Mouse (Mus musculus): Measurements from ENCODE around the gene Rps6kb2. TPM values are rescaled to one million over a fixed set of nuclear protein-coding genes. Genes with fewer than 3 reads are reported as not detected.

Gene Rps6kb2
- 19.7 and 26.6 TPM in 2 replicates for total RNA-seq (2012; rRNA removed)

DNA sequence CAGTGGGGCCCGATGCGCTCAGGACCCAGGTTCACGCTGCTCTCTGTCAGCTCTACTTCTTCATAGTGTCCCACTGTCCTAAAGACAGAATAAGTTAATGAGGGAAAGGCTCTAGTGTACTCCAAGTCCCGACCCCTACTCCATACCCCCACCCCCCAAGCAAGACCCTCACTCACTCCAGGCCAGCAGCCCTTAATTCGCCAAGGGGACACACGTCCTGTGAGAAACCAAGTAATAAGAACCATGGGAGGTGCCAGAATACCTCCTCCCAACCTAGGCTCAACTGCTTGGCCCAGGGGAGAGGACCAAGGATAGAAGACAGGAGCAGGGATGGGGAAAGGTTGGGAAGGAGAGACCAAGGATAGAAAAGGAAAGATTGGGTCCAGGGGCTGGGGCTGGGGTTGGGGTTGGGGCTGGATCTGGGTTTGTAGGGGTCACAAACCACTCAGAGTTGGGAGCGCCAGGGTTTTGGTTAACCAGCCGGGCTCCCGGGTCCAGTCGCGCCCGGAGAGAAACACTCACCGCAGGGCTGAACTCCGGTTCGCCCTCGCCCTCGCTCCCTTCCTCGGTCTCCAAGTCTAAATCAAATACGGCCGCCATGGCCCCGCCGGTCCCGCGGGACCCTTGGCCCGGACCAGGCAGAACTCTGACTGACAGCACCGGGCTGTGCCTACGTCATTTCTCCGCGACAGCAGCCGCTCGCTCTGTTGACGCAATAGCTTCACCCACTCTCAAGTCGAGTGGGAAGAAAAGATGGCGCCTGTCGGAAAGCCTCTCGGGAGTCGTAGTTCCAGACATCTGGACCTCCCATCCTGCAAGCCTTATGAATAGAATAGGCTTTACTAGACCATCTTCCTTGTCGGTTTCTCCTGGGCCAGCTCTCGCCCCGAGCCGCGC is at the start of gene Rps6kb2:
Rps6kb2 (minus strand) TSS at position 709 of the 897 bp plus-strand sequence.
- H3K9me3 ChIP-seq (ENCODE audit: control insufficient read depth, insufficient read depth, low read depth, low read length) = no peaks in the 10 kb centered on the region
- H3K4me3 ChIP-seq (ENCODE audit: insufficient read depth in 1 of 2, low read depth in 1 of 2, low read length in 2 of 2, poor library complexity in 1 of 2, severe bottlenecking in 1 of 2) = peak within 1 kb of the TSS; percentile 87 to 95
- DNase-seq (ENCODE audit: low read depth, low spot score) = peak; percentile 93
- peaks cover 0 to 17% of the 10 kb centered on the region in 2 experiments; a peak in 1 of 4 replicates for H3K4me1 ChIP-seq (ENCODE audit: control insufficient read depth in 2 of 2, insufficient read depth in 2 of 2, low read length in 2 of 2, poor library complexity in 1 of 2)
- H3K36me3 ChIP-seq (ENCODE audit: control insufficient read depth, insufficient read depth, low read length, poor library complexity, severe bottlenecking) = peaks cover 14% of the 10 kb centered on the region
- in situ Hi-C loops (cut with MboI; ENCODE audit: low sequenced_read_pairs in 2 of 2, unreplicated experiment in 2 of 2) = no loop called here
- peak within 1 kb of the TSS; percentile 89 for H3K9ac ChIP-seq (ENCODE audit: insufficient read depth, low read depth, low read length, poor library complexity, severe bottlenecking)
- peak; percentile 98 for TF ChIP-seq HCFC1 (IDR thresholded peaks at IDR 0.05; ENCODE audit: borderline replicate concordance, insufficient read depth, low read length)
- TF ChIP-seq ZNF384 (IDR thresholded peaks at IDR 0.05; ENCODE audit: low read depth, low read length) = no peak
- 0 out of 2 replicates have a peak, but pooled peaks have one; percentile 29 for TF ChIP-seq ZC3H11A (IDR thresholded peaks at IDR 0.05; ENCODE audit: borderline replicate concordance, low read depth, low read length)
- H3K27ac ChIP-seq (ENCODE audit: insufficient read depth, low read depth, low read length, poor library complexity, severe bottlenecking) = no peak within 1 kb of the TSS

DNA sequence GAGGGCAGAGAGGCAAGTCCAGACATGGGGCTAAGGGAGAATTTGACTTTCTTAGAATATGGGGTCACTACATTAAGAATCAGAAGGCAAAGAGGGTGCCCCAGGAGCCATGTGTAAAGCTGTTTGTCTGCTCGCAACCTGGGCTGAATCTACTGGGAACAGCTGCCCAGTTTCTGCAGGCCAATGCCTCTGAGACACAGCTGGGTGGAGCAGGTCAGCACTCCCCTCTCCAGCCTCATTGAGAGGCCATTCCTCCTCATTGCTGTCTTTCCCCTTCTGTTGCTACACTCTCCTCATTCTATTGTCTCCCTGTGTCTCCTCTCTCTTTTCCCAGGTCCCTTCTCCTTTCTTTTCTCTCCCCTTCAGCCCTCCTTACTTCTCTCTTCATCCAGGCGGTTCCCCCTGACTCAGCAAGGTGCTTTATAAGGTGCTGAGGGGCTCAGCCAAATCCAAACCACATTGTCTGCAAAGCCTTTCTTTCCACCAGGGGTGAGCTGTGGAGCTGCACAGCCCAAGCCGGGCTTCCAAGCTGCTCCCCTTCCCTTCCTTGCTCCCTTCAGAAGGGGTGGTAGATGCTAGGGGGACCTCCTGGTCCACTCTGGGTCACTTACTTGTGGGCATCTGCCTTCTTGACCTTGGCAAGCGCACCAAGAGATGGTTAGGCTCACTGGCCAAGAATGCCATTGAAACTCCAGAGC is 48.9 kb upstream of the Rps6kb2 start:
- in situ Hi-C loops (cut with MboI; ENCODE audit: low sequenced_read_pairs in 2 of 2, unreplicated experiment in 2 of 2) = no loop called here
- H3K4me1 ChIP-seq (ENCODE audit: control insufficient read depth in 2 of 2, insufficient read depth in 2 of 2, low read length in 2 of 2, poor library complexity in 1 of 2) = peaks cover 4 to 26% of the 10 kb centered on the region in 2 experiments; a peak in 2 of 4 replicates
- no peak overlapping the region for H3K9ac ChIP-seq (ENCODE audit: insufficient read depth, low read depth, low read length, poor library complexity, severe bottlenecking)
- no peak overlapping the region for H3K4me3 ChIP-seq (ENCODE audit: insufficient read depth in 1 of 2, low read depth in 1 of 2, low read length in 2 of 2, poor library complexity in 1 of 2, severe bottlenecking in 1 of 2)
- H3K27ac ChIP-seq (ENCODE audit: insufficient read depth, low read depth, low read length, poor library complexity, severe bottlenecking) = no peak overlapping the region
- DNase-seq (ENCODE audit: low read depth, low spot score) = no peak
- no peaks in the 10 kb centered on the region for H3K9me3 ChIP-seq (ENCODE audit: control insufficient read depth, insufficient read depth, low read depth, low read length)
- TF ChIP-seq CHD2 (IDR thresholded peaks at IDR 0.05; ENCODE audit: low read depth, low read length) = no peak
- TF ChIP-seq HCFC1 (IDR thresholded peaks at IDR 0.05; ENCODE audit: borderline replicate concordance, insufficient read depth, low read length) = no peak
- TF ChIP-seq MAFK (IDR thresholded peaks at IDR 0.05; ENCODE audit: insufficient read depth, low read depth, low read length) = no peak
- no peak for TF ChIP-seq ZNF384 (IDR thresholded peaks at IDR 0.05; ENCODE audit: low read depth, low read length)
- TF ChIP-seq ZC3H11A (IDR thresholded peaks at IDR 0.05; ENCODE audit: borderline replicate concordance, low read depth, low read length) = no peak
- no peaks in the 10 kb centered on the region for H3K36me3 ChIP-seq (ENCODE audit: control insufficient read depth, insufficient read depth, low read length, poor library complexity, severe bottlenecking)

GRCm38 (mm10) chr19:4208563-4208962 is 45.4 kb upstream of the Rps6kb2 start:
- Histone ChIP-seq H3K4me3 (ENCODE audit: insufficient read depth in 1 of 2, low read depth in 1 of 2, low read length in 2 of 2, poor library complexity in 1 of 2, severe bottlenecking in 1 of 2) (no peak overlapping the region), H3K4me1 (ENCODE audit: control insufficient read depth in 2 of 2, insufficient read depth in 2 of 2, low read length in 2 of 2, poor library complexity in 1 of 2) (peaks cover 4 to 26% of the 10 kb centered on the region in 2 experiments; a peak in 2 of 4 replicates), H3K9ac (ENCODE audit: insufficient read depth, low read depth, low read length, poor library complexity, severe bottlenecking) (no peak overlapping the region), H3K27ac (ENCODE audit: insufficient read depth, low read depth, low read length, poor library complexity, severe bottlenecking) (no peak overlapping the region), H3K9me3 (ENCODE audit: control insufficient read depth, insufficient read depth, low read depth, low read length) (no peaks in the 10 kb centered on the region), H3K36me3 (ENCODE audit: control insufficient read depth, insufficient read depth, low read length, poor library complexity, severe bottlenecking) (no peaks in the 10 kb centered on the region)
- DNase-seq (ENCODE audit: low read depth, low spot score) = no peak
- in situ Hi-C loops (cut with MboI; ENCODE audit: low sequenced_read_pairs in 2 of 2, unreplicated experiment in 2 of 2) = no loop called here
- TF ChIP-seq ZC3H11A (IDR thresholded peaks at IDR 0.05; ENCODE audit: borderline replicate concordance, low read depth, low read length) = no peak
- TF ChIP-seq CHD2 (IDR thresholded peaks at IDR 0.05; ENCODE audit: low read depth, low read length) = no peak
- no peak for TF ChIP-seq MAFK (IDR thresholded peaks at IDR 0.05; ENCODE audit: insufficient read depth, low read depth, low read length)
- TF ChIP-seq HCFC1 (IDR thresholded peaks at IDR 0.05; ENCODE audit: borderline replicate concordance, insufficient read depth, low read length) = no peak
- TF ChIP-seq ZNF384 (IDR thresholded peaks at IDR 0.05; ENCODE audit: low read depth, low read length) = no peak

GRCm38 (mm10) chr19:4206971-4207370 is 43.8 kb upstream of the Rps6kb2 start:
- in situ Hi-C loops (cut with MboI; ENCODE audit: low sequenced_read_pairs in 2 of 2, unreplicated experiment in 2 of 2) = no loop called here
- TF ChIP-seq ZC3H11A (IDR thresholded peaks at IDR 0.05; ENCODE audit: borderline replicate concordance, low read depth, low read length) (peak; percentile 84; the same call in 1 of the 2 replicates), HCFC1 (IDR thresholded peaks at IDR 0.05; ENCODE audit: borderline replicate concordance, insufficient read depth, low read length) (no peak), MAFK (IDR thresholded peaks at IDR 0.05; ENCODE audit: insufficient read depth, low read depth, low read length) (no peak)
- no peak for DNase-seq (ENCODE audit: low read depth, low spot score)
- H3K4me1 ChIP-seq (ENCODE audit: control insufficient read depth in 2 of 2, insufficient read depth in 2 of 2, low read length in 2 of 2, poor library complexity in 1 of 2) = peaks cover 4 to 23% of the 10 kb centered on the region in 2 experiments; a peak in 3 of 4 replicates
- no peaks in the 10 kb centered on the region for H3K36me3 ChIP-seq (ENCODE audit: control insufficient read depth, insufficient read depth, low read length, poor library complexity, severe bottlenecking)
- no peak overlapping the region for H3K27ac ChIP-seq (ENCODE audit: insufficient read depth, low read depth, low read length, poor library complexity, severe bottlenecking)
- no peak overlapping the region for H3K4me3 ChIP-seq (ENCODE audit: insufficient read depth in 1 of 2, low read depth in 1 of 2, low read length in 2 of 2, poor library complexity in 1 of 2, severe bottlenecking in 1 of 2)
- no peaks in the 10 kb centered on the region for H3K9me3 ChIP-seq (ENCODE audit: control insufficient read depth, insufficient read depth, low read depth, low read length)
- H3K9ac ChIP-seq (ENCODE audit: insufficient read depth, low read depth, low read length, poor library complexity, severe bottlenecking) = no peak overlapping the region
